Mouse (Mus musculus) CD8-positive naive resting alpha-beta T cell, adult 2 months (primary cell): ENCODE measurements around the gene Vldlr.

Experiments
- DNase-seq, 2 experiments: peaks; one replicate each; pipeline ENCODE4 v3.0.0; 2022; ENCODE audit warnings: low read depth in 2 of 2, low spot score in 2 of 2

The Vldlr gene

DNA sequence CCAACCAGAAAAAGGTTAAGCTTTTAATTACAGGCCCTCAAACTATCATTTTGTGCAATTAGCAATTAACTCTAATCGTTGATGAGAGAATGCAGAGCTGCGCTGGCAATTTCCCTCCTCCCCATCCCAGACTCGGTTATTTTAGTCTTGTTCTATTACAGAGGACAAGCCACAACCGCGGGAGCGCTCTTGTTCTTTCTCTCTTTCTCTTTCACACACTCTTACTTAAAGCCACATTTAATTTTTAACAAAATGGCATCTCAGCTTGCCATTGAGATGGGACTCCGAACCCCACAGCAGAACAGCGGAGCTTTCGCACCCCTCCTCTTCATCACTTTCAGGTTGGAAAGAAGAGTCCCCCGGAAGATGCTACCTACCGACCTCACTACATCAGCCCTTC lies at the start of gene Vldlr:
Gene Vldlr, plus strand, starts transcription at position 167 of the 400 bp plus-strand sequence.
- no peak for DNase-seq

DNA sequence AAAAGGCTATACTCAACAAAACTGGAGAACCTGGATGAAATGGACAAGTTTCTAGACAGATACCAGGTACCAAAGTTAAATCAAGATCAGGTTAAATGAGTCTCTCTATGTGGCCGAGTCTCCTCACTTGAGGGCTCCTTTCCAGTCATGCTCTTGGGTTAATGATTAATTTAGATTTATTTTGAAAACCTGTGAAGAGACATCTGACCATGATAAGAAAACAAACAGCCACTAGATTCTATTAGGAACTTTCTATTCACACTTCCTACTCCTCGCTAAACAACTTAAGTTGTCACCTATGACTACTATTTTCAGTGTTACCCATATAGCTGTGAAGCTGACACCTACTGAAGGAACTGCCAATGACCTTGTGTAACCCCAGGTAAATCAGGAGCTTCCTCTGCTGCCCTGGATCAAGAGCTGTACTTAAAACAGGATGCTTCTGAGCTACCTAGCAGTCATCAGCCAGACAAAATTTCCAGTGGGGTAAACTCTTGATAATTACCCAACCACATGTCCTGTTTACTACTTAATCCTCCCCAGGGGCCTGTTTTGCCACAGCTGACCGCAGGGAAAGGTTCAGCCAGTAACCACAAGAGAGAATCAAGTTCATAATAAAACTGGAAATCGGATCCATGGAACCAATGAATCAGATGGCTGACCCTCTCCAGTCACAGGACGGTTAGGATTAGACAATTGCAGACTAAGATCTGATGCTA lies 48.5 kb upstream of the Vldlr start:
- DNase-seq, result no peak

- DNase-seq, result no peak
Measured at GRCm38 (mm10) chr19:27173836-27174235, 42.4 kb upstream of the Vldlr start.

DNA sequence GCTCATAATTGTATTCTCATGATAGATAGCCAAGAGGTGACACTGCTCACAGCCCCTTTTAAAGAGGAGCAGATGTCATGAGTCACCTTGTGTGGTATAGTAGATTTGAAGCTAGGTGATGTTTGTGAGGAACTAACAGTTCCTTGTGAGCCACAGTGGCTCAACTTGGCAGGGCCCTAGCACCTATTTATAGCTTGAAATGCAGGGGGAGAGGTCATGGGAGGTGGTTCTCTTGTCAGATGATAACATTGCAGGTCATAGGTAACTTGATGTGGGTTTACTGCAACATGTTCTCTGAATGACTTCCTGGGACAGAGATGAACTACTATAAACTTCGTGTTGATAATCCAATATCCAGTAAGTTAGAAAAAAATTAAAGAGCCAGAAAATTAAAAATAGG lies 40.7 kb upstream of the Vldlr start:
- no peak for DNase-seq

GRCm38 (mm10) chr19:27176558-27176957 lies 39.7 kb upstream of the Vldlr start:
- no peak for DNase-seq

GRCm38 (mm10) chr19:27178195-27178807 lies 38.0 kb upstream of the Vldlr start:
- DNase-seq, result no peak

GRCm38 (mm10) chr19:27180351-27181122 lies 35.7 kb upstream of the Vldlr start:
- no peak for DNase-seq

- DNase-seq, result no peak
Measured at GRCm38 (mm10) chr19:27183511-27183910, 32.8 kb upstream of the Vldlr start.

- no peak for DNase-seq
Measured at GRCm38 (mm10) chr19:27203711-27204238, 12.5 kb upstream of the Vldlr start.

GRCm38 (mm10) chr19:27210991-27211390 lies 5.3 kb upstream of the Vldlr start:
- no peak for DNase-seq

- no peak for DNase-seq
Measured at GRCm38 (mm10) chr19:27215596-27215995, 688 bp upstream of the Vldlr start.

DNA sequence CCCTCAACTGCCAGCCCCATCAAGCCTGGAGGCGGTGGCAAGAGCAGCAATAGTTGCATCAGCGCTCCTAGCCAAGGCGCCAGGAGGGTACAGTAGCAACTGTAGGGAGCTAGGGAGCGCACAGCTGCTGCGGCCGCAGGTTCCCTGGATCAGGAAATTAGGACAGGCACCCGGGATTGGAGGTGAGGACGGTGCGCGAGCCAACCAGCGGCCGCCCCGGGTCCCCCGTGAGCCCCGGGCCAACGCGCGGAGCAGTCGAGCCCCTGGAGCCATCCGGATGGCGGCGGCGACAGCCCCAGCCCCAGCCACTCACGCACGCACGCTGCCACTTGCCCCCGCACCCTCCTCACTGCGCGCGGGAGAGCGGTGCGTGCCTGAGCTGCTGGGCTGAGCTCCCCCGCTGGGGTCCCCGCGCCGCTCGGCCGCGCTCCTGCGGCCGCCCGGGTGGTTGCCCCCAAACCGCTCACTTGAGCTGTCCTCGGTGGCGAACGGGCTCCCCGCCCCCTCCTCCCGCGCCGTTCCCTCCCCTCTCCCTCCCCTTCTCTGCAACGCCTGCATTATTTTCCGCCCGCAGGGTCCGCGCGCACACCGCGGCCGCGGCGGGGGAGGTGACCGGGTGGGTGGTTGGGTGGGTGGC lies 601 bp downstream of the Vldlr start:
- no peak for DNase-seq

DNA sequence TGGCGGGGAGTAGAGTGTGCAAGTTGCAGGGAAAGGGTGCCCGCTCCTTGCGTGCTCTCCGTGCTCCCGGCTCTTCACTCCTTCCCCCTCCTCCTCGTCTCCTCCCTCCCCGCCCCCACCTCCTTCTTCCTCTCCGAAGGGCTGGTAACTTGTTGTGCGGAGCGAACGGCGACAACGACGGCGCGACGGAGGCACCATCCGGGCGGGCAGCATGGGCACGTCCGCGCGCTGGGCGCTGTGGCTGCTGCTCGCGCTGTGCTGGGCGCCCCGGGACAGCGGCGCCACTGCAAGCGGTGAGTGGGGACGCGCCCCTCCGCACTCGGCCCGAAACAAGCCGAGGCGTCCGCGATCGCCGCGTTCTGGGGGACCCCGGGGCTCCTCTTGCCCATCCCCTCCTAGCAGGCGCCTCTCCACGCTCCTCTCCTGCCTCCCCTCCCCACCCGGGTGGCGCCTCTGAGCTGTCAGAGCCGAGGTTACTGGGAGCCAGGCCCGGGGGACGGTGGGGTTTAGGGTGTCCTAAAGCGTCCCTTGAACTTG lies 1.2 kb downstream of the Vldlr start:
- no peak for DNase-seq

DNA sequence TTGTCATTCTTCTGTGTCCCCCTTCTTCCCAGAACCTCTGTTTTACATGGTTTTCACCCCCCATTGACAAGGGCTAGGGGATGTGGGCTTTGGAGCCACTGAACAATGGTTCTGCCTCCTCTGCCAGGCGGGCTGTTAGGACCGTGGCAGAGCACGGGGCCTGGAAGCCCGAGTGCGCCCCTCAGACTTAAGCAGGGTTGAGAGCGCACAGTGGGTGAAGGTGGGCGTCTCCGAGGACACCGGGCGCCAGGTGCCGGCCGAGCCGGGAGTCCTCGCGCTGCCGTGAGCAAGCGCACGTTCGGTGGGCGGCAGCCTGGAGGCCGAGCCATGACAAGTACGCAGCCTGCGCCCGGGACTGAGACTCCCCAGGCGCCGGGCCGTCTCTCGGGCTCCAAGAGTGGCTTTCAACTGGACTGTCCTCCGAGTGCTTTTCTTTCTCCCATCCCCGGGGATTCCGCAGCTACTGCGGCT lies 1.7 kb downstream of the Vldlr start:
- DNase-seq, result no peak

- DNase-seq, result no peak
Measured at GRCm38 (mm10) chr19:27218561-27219262, 2.4 kb downstream of the Vldlr start.

GRCm38 (mm10) chr19:27219586-27219985 lies 3.3 kb downstream of the Vldlr start:
- DNase-seq, result no peak

- no peak for DNase-seq
Measured at GRCm38 (mm10) chr19:27223046-27223445, 6.8 kb downstream of the Vldlr start.

GRCm38 (mm10) chr19:27224356-27224755 lies 8.1 kb downstream of the Vldlr start:
- DNase-seq, result no peak

DNA sequence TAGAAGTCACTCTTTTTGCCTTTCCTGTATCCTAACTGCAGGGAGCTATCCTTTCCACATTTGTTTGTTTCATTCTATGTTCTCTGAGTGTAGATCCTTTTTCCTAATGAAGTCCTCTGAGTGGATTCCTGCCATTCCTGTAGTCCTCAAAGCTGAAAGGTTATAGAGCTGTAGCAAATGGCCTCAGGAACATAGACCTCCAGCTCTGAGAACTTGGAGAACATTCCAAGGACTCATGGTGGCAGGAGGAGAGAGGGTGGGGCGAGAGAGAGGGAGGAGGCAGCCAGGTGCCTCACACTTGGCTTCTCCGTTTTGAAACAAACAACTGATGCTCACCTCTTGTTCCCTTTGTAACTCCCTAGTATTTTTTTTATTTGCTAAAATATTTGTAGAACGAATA lies 10.3 kb downstream of the Vldlr start:
- no peak for DNase-seq

GRCm38 (mm10) chr19:27227131-27227530 lies 10.8 kb downstream of the Vldlr start:
- DNase-seq, result no peak
